Mouse (Mus musculus) heart, adult 9 months (tissue): ENCODE data around the gene Ccdc85c.

Experiments used
- DNase-seq, 2 experiments: peaks; one replicate each; pipeline ENCODE4 v3.0.0; 2022; ENCODE audit warnings: low spot score in 2 of 2

Gene Ccdc85c

DNA sequence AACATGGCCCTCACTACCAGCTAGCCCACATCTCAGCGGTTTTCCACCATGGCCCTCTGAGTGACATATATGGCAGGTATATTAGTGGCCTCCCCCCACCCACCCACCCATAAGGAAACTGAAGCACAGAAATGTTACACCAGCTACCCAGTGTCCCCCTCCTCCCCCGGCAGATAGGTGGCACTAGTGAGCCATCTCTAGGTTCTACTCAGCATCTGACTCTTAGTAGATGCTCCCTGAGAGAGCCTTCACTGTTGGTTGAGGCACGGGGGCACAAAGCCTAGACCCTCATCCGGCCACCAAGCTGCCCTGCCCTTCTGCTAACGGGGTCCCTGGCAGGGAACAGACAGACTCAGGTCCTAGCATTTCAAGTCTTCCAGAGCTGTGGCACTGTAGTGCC lies 57.7 kb downstream of the Ccdc85c start:
- peak in 1 of 2 experiments; percentile 45 for DNase-seq

DNA sequence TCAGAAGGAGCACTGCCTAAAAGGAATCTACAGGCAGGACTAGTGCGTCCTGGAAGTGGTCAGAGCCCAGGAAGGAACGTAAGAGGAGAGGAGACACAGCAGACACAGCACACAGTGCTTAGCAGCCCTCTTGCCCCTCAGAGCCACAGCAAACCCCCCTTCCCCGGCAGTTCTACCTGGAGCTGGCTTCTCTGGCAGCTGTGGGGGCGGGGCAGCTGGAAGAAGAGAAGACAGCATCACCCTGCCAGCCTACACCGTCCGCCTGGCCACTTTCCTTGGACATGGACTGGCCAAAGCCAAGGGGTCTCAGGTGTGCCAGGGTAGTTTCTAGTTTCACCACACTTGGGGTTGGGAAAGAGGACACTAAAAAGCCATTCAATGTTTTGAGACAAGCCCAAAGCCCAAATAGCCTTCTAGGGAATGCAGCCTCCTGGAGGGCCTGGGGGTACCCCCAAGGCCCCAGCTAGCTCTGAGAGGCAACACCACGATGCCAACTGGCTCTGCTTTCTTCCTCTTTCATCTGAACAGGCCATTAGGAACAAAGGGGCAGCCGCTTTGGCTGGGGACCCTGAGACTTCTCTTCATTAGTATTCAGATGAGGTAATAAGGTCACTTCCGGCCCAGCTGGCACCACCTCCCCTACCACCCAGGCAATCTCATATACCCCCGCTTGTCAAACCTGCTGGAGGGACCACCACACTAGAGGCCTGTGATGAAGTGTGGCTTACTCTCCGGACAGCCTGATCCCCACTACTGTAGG lies 58.4 kb downstream of the Ccdc85c start:
- no peak for DNase-seq

DNA sequence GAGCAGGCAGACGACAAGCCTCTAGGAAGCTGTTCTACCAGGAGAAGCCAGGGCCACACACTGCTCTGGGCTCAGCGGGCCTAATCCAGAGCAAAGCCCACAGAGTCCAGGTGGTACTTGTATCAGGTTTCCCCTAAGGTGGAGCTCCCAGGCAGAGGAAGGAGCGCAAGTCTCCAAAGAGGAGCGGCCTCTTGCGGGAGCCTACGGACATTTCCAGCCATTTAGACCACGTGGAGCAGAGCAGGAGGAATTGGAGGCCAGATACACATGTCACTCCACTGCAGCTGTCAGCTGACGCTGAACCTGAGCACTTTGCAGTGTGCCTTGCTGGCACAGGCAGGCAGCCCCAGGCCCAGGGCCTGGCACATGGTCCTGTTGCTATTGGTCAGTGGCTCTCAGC lies 60.1 kb downstream of the Ccdc85c start:
- no peak for DNase-seq

DNA sequence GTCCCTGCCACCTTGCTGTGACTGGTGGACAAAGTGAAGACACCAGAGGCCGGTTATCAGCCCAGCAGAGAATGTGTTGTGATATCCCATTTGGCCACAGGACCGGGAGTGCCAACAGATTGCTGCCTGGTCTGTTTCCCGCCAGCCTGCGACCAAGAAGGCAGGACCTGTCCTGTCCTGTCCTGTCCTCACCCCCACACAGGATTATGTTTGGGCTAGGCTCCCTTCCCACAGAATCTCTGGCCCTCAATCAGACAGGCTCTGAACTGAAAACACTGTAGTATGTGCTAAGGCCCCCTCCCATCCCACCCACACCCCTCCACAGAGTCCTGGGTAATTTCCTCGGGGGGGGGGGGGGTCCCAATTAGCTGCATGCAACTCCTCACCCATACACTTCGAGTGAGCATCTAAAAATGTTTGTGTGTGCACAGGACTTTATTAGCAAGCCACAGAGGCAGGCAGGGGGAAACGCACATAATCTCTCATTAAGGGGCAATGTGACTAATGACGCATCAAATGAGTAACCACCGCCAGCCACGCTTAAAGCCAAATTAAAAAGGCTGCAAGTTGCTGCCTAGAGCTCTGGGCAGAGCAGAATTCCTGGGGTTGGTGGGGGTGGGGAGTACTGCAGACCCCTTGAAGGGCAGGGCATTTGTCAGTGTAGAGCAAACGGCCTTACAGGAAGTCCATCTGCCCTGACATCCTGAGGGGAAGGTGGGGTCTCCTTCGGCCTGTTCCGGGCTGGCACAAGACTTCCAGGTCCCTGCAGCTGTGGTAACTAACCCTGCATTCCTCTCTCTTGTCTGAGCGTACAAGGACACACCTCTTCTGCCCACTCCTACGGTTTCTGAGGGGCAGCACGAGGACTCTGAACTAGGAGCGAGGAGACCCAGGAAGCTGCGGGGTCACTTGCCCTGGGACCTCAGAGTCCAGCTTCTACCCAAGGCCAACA lies 61.9 kb downstream of the Ccdc85c start:
- DNase-seq: no peak

DNA sequence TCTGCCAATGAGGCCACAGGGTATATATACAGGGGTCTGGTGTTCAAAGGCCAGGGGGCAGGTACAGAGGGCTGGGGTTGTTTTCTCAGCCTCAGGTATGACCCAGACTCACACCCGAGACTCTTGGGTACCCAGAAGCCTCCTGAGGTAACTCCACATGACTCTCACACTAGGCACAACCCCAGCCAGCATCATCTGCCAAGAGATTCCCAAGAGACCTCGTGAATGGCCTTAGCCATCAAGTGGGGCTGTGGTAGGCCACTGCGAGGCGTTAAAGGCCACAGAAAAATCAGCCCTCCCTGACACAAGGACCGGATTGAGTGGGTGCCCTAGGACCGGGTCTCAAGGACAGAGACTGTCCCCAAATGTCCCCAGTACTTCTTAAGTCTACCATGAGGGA lies 62.7 kb downstream of the Ccdc85c start:
- no peak for DNase-seq

DNA sequence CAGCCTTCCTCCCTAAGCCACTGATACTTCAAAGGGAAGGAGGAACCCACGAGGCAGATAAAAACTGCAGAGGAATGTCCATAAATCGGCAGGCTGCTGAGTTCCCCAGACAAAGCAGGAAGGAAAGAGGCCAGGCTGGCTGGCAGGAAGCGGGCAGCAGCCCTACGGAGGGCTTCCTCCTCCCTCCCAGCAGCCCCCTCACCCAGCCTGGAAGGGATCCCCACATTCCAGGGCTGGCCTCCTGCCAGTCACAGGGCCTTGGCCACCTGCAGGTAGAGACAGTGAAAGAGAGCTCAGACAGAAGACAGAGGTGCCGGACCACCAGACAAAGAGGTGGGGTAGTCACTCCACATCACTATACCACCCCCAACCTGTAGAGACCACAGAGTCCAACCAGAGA lies 63.2 kb downstream of the Ccdc85c start:
- no peak for DNase-seq

DNA sequence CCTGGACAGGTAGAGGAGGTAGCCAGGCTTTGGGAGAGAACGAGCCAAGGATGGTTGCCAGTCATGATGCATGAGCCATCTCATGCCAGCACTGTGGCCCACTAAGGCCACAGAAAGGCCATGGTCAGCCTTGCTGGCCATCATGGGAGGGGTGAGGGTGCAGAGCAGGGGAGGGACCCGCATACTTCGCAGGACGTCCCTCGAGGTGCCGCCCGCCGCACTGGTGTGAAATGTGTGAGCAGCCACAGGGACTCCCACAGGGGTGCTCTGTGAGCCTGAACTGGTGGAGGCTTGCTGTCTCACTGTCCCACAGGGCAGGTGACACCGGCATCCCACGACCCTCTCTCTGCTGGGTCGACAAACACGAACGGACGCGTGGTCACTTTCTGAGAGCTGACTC lies 64.6 kb downstream of the Ccdc85c start:
- no peak for DNase-seq

DNA sequence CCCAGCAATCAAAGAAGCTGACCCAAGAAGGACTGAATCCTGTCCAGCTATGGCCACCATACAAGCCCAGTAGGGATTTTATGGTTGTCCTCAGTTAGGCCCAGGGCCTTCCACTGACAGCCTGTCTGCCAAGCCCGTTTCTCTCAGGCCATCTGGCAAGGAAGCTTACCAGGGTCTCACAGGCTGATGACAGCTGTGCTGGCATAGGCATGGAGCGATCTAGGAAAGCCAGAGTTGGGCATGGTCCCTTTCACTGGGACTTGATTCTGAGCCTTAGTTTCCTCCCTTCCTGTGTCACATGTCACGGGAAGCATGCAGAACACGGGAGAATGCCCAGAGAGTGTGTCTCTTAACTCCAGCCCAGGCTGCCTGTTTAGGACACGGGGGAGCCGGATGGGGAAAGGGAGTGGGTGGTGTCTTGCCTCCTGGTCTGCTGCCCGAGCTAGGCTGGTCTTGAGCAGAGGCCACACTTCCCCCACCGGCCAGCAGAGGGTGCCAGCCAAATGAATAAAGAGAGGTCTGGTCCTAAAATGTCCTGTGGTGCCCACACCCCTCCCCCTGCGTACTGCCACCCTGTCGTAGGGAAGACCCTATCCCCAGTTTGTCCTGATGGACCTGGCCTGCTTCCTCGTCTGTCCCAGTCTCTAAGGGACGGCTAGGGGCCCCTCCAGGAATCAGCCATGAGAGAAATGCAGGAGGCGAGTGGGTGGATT lies 66.3 kb downstream of the Ccdc85c start:
- peak; percentile 53 to 73 for DNase-seq

DNA sequence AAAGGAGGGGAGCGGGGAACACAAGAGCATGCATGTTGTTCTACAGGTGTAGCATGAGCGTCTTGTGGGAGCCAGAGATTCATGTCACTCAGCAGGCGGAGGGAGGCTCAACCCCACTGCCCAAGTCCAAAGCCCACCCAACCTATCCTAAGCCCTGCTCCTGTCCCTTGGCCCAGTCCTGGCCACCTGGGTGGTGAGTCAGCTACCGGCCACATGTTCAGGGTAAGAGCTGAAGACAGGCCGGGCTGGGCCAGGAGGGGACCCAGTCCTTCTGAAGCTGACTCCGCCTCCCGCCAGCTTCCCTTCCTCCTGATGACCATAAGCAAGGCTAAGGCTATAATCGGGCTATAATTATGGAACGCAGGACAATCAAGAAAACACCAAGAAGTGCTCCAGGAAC lies 67.0 kb downstream of the Ccdc85c start:
- no peak for DNase-seq

DNA sequence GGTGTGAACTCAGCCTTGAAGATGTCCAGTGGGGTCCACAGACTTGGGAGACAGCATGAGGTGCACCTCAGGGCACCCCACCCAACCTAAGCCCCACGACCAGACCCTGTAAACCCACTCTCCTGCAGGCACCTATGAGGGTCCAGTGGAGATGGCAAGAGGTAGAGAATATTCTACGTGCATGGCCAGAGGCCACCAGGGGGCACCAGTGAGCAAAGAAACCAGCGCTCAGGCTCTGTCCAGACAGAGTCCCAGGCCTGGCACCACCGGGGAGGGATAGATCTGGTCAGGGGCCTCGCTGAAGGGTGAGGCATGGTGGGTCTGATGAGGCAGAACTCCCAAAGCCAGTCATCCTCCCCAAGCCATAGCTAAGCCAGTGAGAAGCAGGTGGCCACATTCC lies 68.6 kb downstream of the Ccdc85c start:
- DNase-seq: peak in 1 of 2 experiments; percentile 48

DNA sequence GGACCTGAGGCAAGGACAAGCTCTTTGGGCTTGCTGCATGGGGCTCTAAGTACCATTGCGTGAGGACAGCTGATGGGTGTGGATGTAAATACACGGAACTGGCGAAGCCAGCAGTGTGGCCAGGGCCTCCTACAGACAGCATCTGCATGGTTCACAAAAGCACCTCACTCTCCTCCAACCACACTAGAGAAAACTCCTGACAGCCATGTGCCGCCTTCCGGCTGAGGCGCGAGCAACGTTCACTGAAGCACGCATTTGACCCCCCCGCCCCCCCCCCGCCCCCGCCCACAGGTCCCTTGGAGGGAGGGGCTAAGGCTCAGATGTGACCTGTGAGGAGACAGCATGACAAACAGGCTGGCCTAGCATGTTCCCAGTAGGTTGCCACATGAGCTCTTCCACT lies 70.2 kb downstream of the Ccdc85c start:
- DNase-seq: no peak

DNA sequence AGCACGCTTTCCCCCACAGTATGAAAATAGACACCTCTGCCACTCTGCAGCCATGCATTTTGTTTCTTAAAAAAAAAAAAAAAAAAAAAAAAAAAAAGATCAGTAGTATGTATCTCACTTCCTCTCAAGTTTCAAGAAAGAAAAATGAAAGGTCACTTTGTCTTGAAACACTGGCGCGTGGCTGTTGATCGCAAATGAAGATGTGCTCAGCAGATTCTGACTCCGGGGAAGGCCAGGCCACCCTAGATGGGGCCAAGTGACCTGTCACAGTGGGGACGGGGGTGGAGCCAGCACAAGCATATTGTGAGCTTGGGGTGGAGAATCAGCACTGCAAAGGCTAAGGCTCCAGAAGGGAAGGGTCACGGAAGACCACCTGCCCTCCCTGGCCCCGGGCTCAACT lies 71.3 kb downstream of the Ccdc85c start:
- DNase-seq: no peak

DNA sequence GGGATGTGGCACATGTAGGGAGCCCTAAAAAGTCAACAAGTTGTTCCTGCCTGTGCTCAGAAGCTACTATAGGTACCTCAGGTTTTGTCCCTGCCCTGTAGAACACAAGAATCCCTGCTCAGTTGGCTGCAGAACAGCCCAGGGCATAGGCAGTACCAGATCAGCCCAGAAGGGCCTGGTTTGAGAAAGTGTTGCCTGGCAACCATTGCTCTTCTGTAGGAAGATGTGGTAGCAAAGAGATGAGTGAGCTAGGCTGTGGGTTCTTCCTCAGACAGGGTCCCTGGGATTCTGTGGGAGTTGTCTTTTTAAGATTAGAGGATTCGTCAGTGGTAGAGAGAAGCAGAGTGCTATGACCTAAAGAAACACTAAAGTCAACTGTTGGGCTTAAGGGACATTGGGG lies 75.1 kb downstream of the Ccdc85c start:
- DNase-seq: no peak

DNA sequence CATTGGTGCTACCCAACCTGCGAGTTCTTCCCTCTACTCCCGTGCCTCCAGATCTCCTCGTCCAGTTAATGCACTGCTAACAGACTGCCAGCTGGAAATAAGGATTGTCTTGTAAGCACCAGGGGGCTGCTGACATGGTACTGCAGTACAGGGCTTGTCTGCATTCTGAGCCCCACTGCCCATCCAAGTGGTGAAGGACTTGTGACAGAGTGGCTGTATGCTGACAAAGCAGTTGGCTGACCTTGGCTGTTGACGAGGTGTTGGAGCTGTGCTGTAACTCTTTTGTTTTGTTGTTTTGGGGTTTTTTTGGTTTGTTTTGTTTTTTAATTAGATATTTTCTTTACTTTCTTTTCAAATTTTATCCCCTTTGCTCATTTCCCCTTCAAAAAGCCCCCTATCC lies 76.8 kb downstream of the Ccdc85c start:
- no peak for DNase-seq

DNA sequence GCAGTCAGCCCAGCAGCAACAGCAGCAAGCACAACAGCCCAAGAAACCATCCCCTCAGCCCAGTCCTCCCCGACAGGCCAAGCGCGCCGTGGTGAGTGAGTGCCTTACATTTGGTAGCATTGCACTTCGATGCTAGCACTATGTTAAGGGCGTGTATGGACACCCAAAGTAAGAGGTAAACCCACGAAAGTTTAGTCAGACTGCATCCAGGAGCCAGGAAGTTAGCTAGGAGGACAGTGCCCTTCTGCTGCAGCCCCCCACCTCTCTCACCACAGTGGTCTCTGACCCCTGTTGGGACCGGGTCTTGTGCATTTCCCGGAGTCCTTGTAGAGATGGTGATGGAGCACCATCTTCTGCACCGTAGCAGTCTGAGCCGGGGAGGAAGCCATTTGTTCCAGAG lies 79.5 kb downstream of the Ccdc85c start:
- no peak for DNase-seq

DNA sequence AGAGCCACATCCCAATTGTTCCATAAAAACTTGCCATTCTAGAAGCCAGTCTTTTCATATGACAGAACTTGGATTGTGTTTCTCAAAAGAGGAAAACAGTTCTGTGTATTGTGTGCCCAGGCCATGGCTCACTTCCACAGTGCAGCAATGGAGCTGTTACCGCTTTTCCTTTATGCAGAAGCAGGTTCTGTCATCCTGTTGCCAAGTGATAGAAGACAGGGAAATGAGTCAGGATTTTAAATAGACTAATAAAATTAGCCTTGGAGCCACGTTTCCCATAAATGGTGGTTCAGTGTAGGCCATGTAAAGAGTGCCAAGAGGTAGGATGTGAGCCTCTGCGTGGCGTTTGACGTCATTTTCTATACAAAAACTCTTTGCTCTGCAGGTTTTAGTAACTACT lies 81.3 kb downstream of the Ccdc85c start:
- DNase-seq: peak; percentile 30 to 32

DNA sequence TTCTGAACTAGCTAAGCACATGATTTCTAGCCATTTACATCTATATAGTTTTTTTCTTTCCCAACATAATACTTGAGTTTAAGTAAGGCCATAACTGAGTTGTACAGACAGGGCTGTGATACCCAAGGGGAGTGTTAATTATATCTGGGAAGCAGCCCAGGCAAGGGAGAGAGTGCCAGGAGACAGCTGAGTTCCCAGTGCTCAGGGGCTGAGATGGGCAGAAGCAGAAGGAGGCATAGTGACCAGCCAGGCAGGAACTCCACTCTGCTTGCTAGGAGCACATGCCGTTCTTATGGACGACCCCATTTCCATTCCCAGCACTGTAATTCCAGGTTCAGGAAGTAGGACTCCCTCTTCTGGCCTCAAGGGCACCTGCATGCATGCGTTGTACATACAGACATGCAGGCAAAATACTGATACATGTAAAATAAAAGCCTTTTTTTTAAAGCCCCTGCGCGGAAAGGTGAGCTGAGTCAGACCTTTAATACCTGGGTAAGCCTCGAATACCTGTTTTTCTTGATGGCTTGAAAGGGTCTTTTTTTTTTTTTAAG lies 87.6 kb downstream of the Ccdc85c start:
- DNase-seq: no peak

DNA sequence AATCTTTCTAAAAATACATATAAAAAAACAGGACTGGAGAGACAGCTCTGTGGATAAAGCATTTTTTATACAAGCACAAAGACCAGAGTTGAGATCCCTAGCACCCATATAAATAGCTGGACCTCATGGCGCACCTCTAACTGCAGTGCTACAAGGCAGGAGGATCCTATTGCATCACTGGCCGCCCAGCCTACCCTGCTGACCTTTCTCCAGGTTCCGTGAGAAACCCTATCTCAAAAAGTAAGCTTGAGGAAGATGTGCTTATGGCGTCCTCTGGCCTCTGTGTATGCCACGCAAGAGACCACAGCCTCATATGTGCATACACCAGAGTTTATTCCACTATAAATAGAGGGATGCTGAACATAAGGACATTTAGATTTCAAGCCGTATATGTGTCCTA lies 93.5 kb downstream of the Ccdc85c start:
- no peak for DNase-seq

DNA sequence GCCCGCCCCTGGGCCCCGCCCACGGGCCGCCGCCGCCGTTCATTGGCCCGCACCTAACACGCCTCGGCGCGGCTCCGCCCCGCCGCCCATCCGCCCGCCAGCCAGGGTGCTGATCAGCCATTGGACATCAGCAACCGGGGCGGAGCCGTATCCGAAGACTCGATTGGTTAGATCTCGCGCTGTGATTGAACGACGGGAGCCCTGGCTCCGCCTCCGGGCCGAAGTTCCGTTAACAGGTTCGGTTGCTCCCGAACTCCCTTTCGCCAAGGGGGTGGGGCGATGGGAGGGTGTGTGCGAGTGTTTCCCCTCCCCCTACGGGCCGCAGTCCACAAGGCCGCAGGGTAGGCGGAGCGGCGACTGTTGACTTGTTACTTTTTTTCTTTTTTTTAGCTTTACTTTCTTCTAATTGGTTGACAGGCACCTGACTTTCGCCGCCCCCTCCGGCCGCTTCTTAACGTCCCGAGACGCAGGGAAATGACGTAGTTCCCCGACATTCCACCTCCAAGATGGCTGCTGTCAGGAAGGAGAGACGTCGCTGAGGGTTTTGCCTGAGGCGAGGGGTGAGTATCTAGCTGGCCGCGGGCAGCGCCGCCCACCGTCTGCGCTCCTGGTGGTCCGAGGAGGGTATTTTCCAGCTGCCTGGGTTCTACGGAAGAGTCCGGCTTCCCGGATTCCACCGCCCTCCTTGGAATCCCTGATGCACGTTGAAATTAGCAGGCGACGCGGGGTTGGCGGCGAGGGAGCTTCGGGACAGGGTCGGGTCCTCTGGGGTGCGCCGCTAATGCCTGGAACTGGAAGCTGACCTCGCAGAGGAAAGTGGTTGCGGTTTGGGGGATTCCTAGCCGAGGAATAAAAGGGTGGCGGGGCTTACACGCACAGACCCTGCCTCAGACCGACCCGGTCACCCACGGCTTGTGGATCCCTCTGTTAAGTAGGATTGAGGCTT lies 95.6 kb downstream of the Ccdc85c start, which contains the start of gene Ccnk:
TSS of gene Ccnk (plus strand) at position 259 of the 946 bp plus-strand sequence.
- DNase-seq: peak; percentile 100

DNA sequence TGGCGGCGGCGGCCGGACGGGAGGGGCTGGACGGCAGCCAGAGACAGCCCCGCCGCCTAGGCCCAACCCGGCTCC lies 96.1 kb downstream of the Ccdc85c start, which contains the start of gene Setd3:
TSS of gene Setd3 (minus strand) at position 69 of the 75 bp plus-strand sequence.
- DNase-seq: no peak
